ENCODE assay signal across 8 mouse cellular contexts in the genomic region with DNA sequence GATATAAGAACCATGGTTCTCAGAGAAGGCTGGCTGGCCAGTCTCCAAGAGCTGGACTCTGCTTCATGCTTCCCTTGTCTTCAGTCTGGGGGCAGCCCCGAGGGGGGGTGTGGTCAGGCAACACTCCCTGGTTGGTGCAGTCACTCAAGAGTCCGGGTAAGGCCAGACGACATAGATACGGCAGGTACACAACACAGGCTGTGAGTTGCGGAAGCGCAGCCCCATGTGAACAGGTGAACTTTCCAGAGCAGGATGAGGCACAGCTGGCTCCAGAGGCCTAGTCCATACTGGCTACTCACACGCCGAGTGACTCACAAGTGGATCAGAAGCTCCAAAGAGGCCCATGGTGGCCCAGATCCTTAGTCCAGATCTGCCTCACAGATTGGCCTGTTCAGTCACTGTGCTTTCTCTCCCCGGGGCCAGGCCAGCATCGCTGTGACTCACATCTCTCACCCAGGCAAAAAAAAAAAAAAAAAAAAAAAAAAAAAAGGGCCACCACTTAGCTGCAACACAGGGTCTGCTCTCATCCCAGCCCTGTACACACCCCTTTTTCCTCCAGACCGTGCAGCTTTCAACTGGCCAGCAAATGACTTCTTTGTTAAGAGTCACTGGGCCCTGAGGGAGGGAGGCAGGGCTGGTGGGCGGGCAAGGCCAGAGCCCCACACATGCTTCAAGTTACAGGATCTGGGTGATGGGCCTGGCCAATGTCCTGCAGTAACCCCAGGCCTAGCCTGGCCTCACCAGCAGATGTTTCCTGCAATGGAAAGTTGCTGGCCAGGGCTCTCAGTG. TPM values are rescaled to one million over a fixed set of nuclear protein-coding genes. Genes with fewer than 3 reads are reported as not detected.
DNase-seq lines count a peak whose midpoint lies in the region; ATAC-seq and TF ChIP-seq lines count a peak whose summit lies in the region.

No protein-coding gene starts in this region.

- no peak overlapping the region for H3K27ac ChIP-seq in forebrain, postnatal 0 days (ENCODE audit: low read depth, low read length)
- H3K27ac ChIP-seq in limb, embryonic 10.5 days: peak overlapping the region; percentile 84
- H3K27ac ChIP-seq in midbrain, embryonic 13.5 days: no peak overlapping the region

- H3K4me1 ChIP-seq in forebrain, postnatal 0 days (ENCODE audit: insufficient read depth): no peaks in the 10 kb centered on the region
- peaks cover 35% of the 10 kb centered on the region for H3K4me1 ChIP-seq in limb, embryonic 10.5 days
- H3K4me1 ChIP-seq in midbrain, embryonic 13.5 days (replicated peaks): no peaks in the 10 kb centered on the region

- H3K9me3 ChIP-seq in forebrain, postnatal 0 days (ENCODE audit: low read length): no peaks in the 10 kb centered on the region
- no peaks in the 10 kb centered on the region for H3K9me3 ChIP-seq in limb, embryonic 10.5 days (replicated peaks)
- no peaks in the 10 kb centered on the region for H3K9me3 ChIP-seq in midbrain, embryonic 13.5 days

- H3K4me2 ChIP-seq in forebrain, postnatal 0 days (ENCODE audit: low read depth): no peak overlapping the region
- H3K4me2 ChIP-seq in midbrain, embryonic 13.5 days (replicated peaks): no peak overlapping the region

- DNase-seq in layer of hippocampus, adult 11-12 months (ENCODE audit: low spot score): peak; percentile 79
- DNase-seq in layer of hippocampus, postnatal 36 days: no peak
- DNase-seq in brain, adult 2 months (ENCODE audit: low read depth, low spot score): peak; percentile 93
- no peak for DNase-seq in forebrain, postnatal 0 days
- DNase-seq in limb, embryonic 10.5 days (ENCODE audit: low spot score): peak; percentile 78
- DNase-seq in urinary bladder, postnatal 4 days (ENCODE audit: low spot score in 2 of 2): peak; percentile 80 to 82

- TF ChIP-seq CTCF in forebrain, postnatal 0 days (IDR thresholded peaks at IDR 0.05; ENCODE audit: low read depth): no peak

- peaks cover 46% of the 10 kb centered on the region for H3K36me3 ChIP-seq in forebrain, postnatal 0 days (ENCODE audit: insufficient read depth)
- H3K36me3 ChIP-seq in limb, embryonic 10.5 days: no peaks in the 10 kb centered on the region
- peaks cover 24% of the 10 kb centered on the region for H3K36me3 ChIP-seq in midbrain, embryonic 13.5 days

- H3K27me3 ChIP-seq in forebrain, postnatal 0 days (ENCODE audit: insufficient read depth, low read length): no peaks in the 10 kb centered on the region
- H3K27me3 ChIP-seq in limb, embryonic 10.5 days (ENCODE audit: low read depth, poor library complexity, severe bottlenecking): no peaks in the 10 kb centered on the region
- no peaks in the 10 kb centered on the region for H3K27me3 ChIP-seq in midbrain, embryonic 13.5 days

- ATAC-seq in forebrain, postnatal 0 days: peak; percentile 69
- peak; percentile 77 to 79 for ATAC-seq in hematopoietic stem cell, adult 5-6 weeks (replicated peaks in 1 of 2; ENCODE audit: insufficient read depth in 1 of 2, low FRiP score in 2 of 2, low TSS enrichment in 1 of 2, low read depth in 1 of 2, poor library complexity in 2 of 2, severe bottlenecking in 2 of 2)
- 0 out of 2 replicates have a peak, but pooled peaks have one; percentile 25 for ATAC-seq in midbrain, embryonic 13.5 days

- 62% methylated on average over 12 of the region's 12 CpGs for WGBS in forebrain, postnatal 0 days
- WGBS in limb, embryonic 10.5 days: 63% methylated on average over 12 of the region's 12 CpGs
- WGBS in midbrain, embryonic 13.5 days: 50% methylated on average over 12 of the region's 12 CpGs

- no peak overlapping the region for H3K9ac ChIP-seq in forebrain, postnatal 0 days
- no peak overlapping the region for H3K9ac ChIP-seq in midbrain, embryonic 13.5 days (replicated peaks)

- H3K4me3 ChIP-seq in forebrain, postnatal 0 days (ENCODE audit: low read depth, low read length): no peak overlapping the region
- H3K4me3 ChIP-seq in limb, embryonic 10.5 days: peak overlapping the region; percentile 13; the same call in 1 of the 2 replicates
- H3K4me3 ChIP-seq in midbrain, embryonic 13.5 days (replicated peaks): no peak overlapping the region

RNA-seq across cellular contexts. Expression of a gene that starts 52.1 kb away (rescaled TPM):
- total RNA-seq in layer of hippocampus, postnatal 36 days (2021): 100 to 1,000 TPM; 249 to 260 TPM
- 210 and 226 TPM in 2 replicates for total RNA-seq in forebrain, postnatal 0 days (2014; rRNA removed)
- 114 and 133 TPM in 2 replicates for polyA plus RNA-seq in forebrain, postnatal 0 days (2015; fragmentation: Nextera tagmentation; extraction: Ambion mirVana)
- total RNA-seq in hematopoietic stem cell, adult 5-6 weeks (2017): 1.5 and 2.9 TPM in 2 replicates
- 0.08 and 0.15 TPM in 2 replicates for polyA plus RNA-seq in limb, embryonic 10.5 days (2016; fragmentation: Nextera tagmentation; extraction: Ambion mirVana)
- 86.5 and 89.4 TPM in 2 replicates for polyA plus RNA-seq in midbrain, embryonic 13.5 days (2015; fragmentation: Nextera tagmentation; extraction: Ambion mirVana)

Comparison
In these comparisons a context has a peak if more than half of its experiments do, and no peak if none do; other contexts are left out.
1. DNase-seq: peak in layer of hippocampus, adult 11-12 months (single experiment), brain, adult 2 months (single experiment), limb, embryonic 10.5 days (single experiment) and urinary bladder, postnatal 4 days (2 of 2); none in layer of hippocampus, postnatal 36 days (0 of 2) and forebrain, postnatal 0 days (single experiment).
2. ATAC-seq: peak in every context shown above with its lines; median percentile 78 in hematopoietic stem cell, adult 5-6 weeks; 69 in forebrain, postnatal 0 days; 25 in midbrain, embryonic 13.5 days.
3. RNA of a gene that starts 52.1 kb away (total RNA-seq): 249 to 260 TPM in layer of hippocampus, postnatal 36 days and 210 to 226 TPM in forebrain, postnatal 0 days; 1.5 to 2.9 TPM in hematopoietic stem cell, adult 5-6 weeks; every median in the first group is over 10 times any median in the second.